Mouse (Mus musculus) liver, embryonic 16.5 days (tissue): ENCODE results near the gene Stk11. TPM values are rescaled to one million over a fixed set of nuclear protein-coding genes. Genes with fewer than 3 reads are reported as not detected.

ENCODE experiments used
- ATAC-seq: fragments of 200-750 bp; cut with Nextera tagmentation; 2 replicates; pipeline ENCODE4 v1.8.0; 2017; ENCODE audit warnings: low read depth, mild to moderate bottlenecking, moderate number of reproducible peaks, moderate library complexity
- H3K27ac ChIP-seq: fragments of 300-500 bp; sonication (generic); 2 replicates; pipeline ENCODE4 v1.5.1; 2014; ENCODE audit warnings: mild to moderate bottlenecking, low read length
- H3K27me3 ChIP-seq: fragments of 300-500 bp; sonication (generic); 2 replicates; pipeline ENCODE4 v1.6.1; 2014; ENCODE audit warnings: low read depth, low read length, mixed read lengths; ENCODE audit not compliant: control insufficient read depth, insufficient read depth
- H3K36me3 ChIP-seq: fragments of 300-500 bp; sonication (generic); 2 replicates; pipeline ENCODE4 v1.6.1; 2014; ENCODE audit warnings: mild to moderate bottlenecking; ENCODE audit not compliant: control insufficient read depth, insufficient read depth
- H3K4me1 ChIP-seq: fragments of 300-500 bp; sonication (generic); 2 replicates; pipeline ENCODE4 v1.6.1; 2014; ENCODE audit warnings: low read depth, low read length, mixed read lengths; ENCODE audit not compliant: control insufficient read depth
- H3K4me2 ChIP-seq: fragments of 300-500 bp; sonication (generic); 2 replicates; pipeline ENCODE4 v1.6.1; 2014; ENCODE audit warnings: low read depth, low read length, mixed read lengths
- H3K4me3 ChIP-seq: fragments of 300-500 bp; sonication (generic); 2 replicates; pipeline ENCODE4 v1.5.1; 2014; ENCODE audit warnings: low read depth, mild to moderate bottlenecking, low read length
- H3K9ac ChIP-seq: fragments of 300-500 bp; sonication (generic); 2 replicates; pipeline ENCODE4 v1.6.1; 2014; ENCODE audit warnings: low read depth, low read length
- H3K9me3 ChIP-seq: fragments of 300-500 bp; sonication (generic); replicated peaks from 2 replicates; pipeline ENCODE4 v1.6.1; 2016; ENCODE audit warnings: low read length; ENCODE audit not compliant: control insufficient read depth
- WGBS: fragments of 180-500 bp; shearing (Covaris S2); extraction: QIAGEN DNeasy Blood & Tissue Kit; methylation state at CpG from one replicate; pipeline ENCODE4 v1.1.7; 2014; ENCODE audit not compliant: insufficient replicate concordance; 5-methylcytosine and 5-hydroxymethylcytosine counted together
- polyA plus RNA-seq: library from polyadenylated mRNA; unstranded; fragments of >200 nt; fragmentation: Nextera tagmentation; extraction: Ambion mirVana; gene quantifications from 2 replicates; pipeline ENCODE4 v1.2.1, GENCODE M21; 2015

Gene Stk11
- polyA plus RNA-seq, 1 experiment from 2014 or later, result 14.4 TPM

DNA sequence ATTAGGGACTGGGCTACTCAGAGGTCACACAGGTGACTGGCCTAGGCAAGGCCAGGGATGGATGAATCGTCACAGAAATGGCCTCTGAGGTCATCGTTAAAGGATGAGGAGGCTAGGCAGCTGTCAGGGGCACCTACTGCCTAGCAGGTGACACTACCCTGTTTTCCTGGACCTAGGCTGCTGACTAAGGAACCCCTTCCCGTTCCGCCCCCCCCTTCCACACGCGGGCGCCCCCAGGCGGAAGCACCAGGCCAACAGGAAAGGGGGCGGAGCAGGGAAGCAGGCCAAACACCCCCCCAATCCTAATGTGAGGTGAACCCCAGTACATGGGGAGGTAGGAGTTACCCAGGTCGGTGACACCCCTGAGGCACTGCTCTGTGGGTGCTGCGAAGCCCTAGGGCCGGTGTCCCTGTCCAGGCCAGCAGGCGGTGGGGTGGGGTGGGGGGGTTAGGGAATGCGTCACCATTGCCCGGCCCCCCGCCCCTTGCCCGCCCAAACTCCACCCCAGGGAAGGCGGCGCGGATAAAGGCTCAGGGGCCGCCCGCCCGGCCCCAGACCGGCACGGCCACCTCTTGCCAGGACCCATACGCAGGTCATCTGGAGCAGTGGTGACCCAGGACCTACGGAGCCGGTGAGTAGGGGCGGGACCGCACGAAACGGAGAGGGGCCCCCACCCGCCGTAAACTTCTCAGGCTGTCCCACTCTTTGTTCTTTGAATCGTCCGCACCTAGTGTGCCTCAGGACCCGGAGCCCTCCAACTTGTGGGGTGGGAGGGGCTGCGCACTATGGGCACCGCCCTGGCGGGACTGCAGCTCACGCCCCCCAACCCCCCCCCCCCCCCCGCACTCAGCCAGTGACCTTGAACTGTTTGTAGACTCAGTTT, 32.4 kb downstream of the Stk11 start, which contains the start of gene Midn:
Midn (plus strand) TSS at position 554 of the 883 bp plus-strand sequence.
- H3K4me1 ChIP-seq, result peaks cover 78% of the 10 kb centered on the region
- no peaks in the 10 kb centered on the region for H3K9me3 ChIP-seq
- peak within 1 kb of the TSS; percentile 93 for H3K4me3 ChIP-seq
- peaks cover 24% of the 10 kb centered on the region for H3K36me3 ChIP-seq
- peak within 1 kb of the TSS; percentile 99 for H3K27ac ChIP-seq
- peak; percentile 40 for ATAC-seq
- peak within 1 kb of the TSS; percentile 88 for H3K9ac ChIP-seq
- under 1% methylated on average over 38 of the region's 42 CpGs for WGBS
- H3K27me3 ChIP-seq, result no peaks in the 10 kb centered on the region
- H3K4me2 ChIP-seq, result peak within 1 kb of the TSS; percentile 98

- WGBS, result under 1% methylated on average over 56 of the region's 57 CpGs
Observed at GRCm38 (mm10) chr10:80148610-80149290, 33.1 kb downstream of the Stk11 start.

GRCm38 (mm10) chr10:80149291-80150225, 34.0 kb downstream of the Stk11 start:
- Histone ChIP-seq H3K27ac (peak overlapping the region; percentile 99), H3K4me3 (peak overlapping the region; percentile 93), H3K4me2 (peak overlapping the region; percentile 98), H3K9ac (peak overlapping the region; percentile 88), H3K36me3 (peaks cover 30% of the 10 kb centered on the region), H3K4me1 (peaks cover 85% of the 10 kb centered on the region), H3K9me3 (no peaks in the 10 kb centered on the region), H3K27me3 (no peaks in the 10 kb centered on the region)
- under 1% methylated on average over 88 of the region's 88 CpGs for WGBS
- peak; percentile 77 for ATAC-seq

More at GRCm38 (mm10) chr10:80148610-80149290, 33.1 kb downstream of the Stk11 start:
- ATAC-seq, result peak; percentile 59
- Histone ChIP-seq H3K4me3 (peak overlapping the region; percentile 93), H3K4me2 (peak overlapping the region; percentile 98), H3K27ac (peak overlapping the region; percentile 99), H3K27me3 (no peaks in the 10 kb centered on the region), H3K4me1 (peaks cover 79% of the 10 kb centered on the region), H3K36me3 (peaks cover 29% of the 10 kb centered on the region), H3K9me3 (no peaks in the 10 kb centered on the region), H3K9ac (peak overlapping the region; percentile 88)

- Histone ChIP-seq H3K9me3 (no peaks in the 10 kb centered on the region), H3K9ac (peak overlapping the region; percentile 88), H3K4me1 (peaks cover 85% of the 10 kb centered on the region), H3K4me2 (peak overlapping the region; percentile 98), H3K36me3 (peaks cover 30% of the 10 kb centered on the region), H3K27ac (peak overlapping the region; percentile 99), H3K4me3 (peak overlapping the region; percentile 93), H3K27me3 (no peaks in the 10 kb centered on the region)
- WGBS, result under 1% methylated on average over 60 of the region's 71 CpGs
- ATAC-seq, result no peak
Observed at GRCm38 (mm10) chr10:80150226-80151210, 34.9 kb downstream of the Stk11 start.

GRCm38 (mm10) chr10:80151211-80152034, 35.8 kb downstream of the Stk11 start:
- 4% methylated on average over 26 of the region's 26 CpGs for WGBS
- ATAC-seq, result no peak
- peak overlapping the region; percentile 98 for H3K4me2 ChIP-seq
- peaks cover 85% of the 10 kb centered on the region for H3K4me1 ChIP-seq
- no peaks in the 10 kb centered on the region for H3K27me3 ChIP-seq
- peak overlapping the region; percentile 93 for H3K4me3 ChIP-seq
- peak overlapping the region; percentile 88 for H3K9ac ChIP-seq
- peaks cover 40% of the 10 kb centered on the region for H3K36me3 ChIP-seq
- H3K27ac ChIP-seq, result peak overlapping the region; percentile 99
- no peaks in the 10 kb centered on the region for H3K9me3 ChIP-seq

- no peak for ATAC-seq
- H3K9me3 ChIP-seq, result no peaks in the 10 kb centered on the region
- H3K4me3 ChIP-seq, result peak overlapping the region; percentile 93
- H3K4me1 ChIP-seq, result peaks cover 83% of the 10 kb centered on the region
- H3K9ac ChIP-seq, result peak overlapping the region; percentile 88
- peak overlapping the region; percentile 99 for H3K27ac ChIP-seq
- 39% methylated on average over 14 of the region's 15 CpGs for WGBS
- no peaks in the 10 kb centered on the region for H3K27me3 ChIP-seq
- peaks cover 48% of the 10 kb centered on the region for H3K36me3 ChIP-seq
- H3K4me2 ChIP-seq, result peak overlapping the region; percentile 98
Observed at GRCm38 (mm10) chr10:80152071-80152872, 36.7 kb downstream of the Stk11 start.

- peak overlapping the region; percentile 93 for H3K4me3 ChIP-seq
- ATAC-seq, result no peak
- H3K4me1 ChIP-seq, result peaks cover 83% of the 10 kb centered on the region
- WGBS, result 49% methylated on average over 3 of the region's 3 CpGs
- peak overlapping the region; percentile 88; the same call in 1 of the 2 replicates for H3K9ac ChIP-seq
- H3K36me3 ChIP-seq, result peaks cover 51% of the 10 kb centered on the region
- H3K27ac ChIP-seq, result peak overlapping the region; percentile 99
- peak overlapping the region; percentile 98 for H3K4me2 ChIP-seq
- H3K9me3 ChIP-seq, result no peaks in the 10 kb centered on the region
- no peaks in the 10 kb centered on the region for H3K27me3 ChIP-seq
Observed at GRCm38 (mm10) chr10:80152873-80153260, 37.3 kb downstream of the Stk11 start.
